8 mouse cellular contexts compared by ENCODE assay signal in the genomic region with DNA sequence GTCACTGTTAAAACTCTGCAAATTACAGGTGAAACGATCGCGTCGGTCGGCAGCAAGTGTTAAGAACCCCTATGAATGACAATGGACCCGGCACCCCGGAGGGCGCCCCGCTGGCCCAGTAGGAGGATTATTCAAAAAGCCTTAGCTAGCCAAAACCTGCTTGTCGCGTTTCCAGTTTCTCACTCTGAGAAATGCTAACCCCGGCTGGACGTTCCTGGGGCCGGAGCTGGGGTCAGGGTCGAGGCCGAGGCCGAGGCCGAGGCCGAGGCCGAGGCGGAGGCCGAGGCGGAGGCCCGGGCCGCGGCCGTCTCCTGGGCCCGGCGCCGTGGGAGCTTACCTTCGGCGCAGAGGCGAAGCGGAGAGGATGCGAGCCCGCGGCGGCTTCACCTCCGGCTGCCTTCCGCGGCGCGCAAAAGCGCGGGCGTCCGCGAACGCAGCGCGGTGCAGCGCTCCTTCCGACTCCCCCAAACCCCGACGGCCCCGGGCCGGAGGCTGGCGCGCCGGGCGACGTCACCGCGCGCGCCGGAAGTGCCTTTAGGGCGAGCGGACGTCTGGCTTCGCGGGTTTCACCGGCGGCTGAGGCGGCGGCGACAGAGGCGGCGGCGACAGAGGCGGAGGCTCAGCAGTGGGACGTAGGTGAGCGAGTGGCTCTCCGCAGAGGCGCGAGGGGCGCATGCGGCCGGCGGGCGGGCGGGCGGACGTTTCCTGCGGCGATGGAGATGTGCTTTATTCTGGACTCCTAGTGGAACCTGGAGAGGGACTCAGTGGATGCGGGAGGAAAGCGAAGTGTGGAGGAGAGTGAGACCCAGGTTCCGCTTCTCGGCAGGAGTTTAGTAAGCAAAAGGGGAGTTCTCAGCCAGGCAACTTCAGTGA. TPM values are rescaled to one million over a fixed set of nuclear protein-coding genes. Genes with fewer than 3 reads are reported as not detected.
DNase-seq lines count a peak whose midpoint lies in the region; ATAC-seq and TF ChIP-seq lines count a peak whose summit lies in the region.

A gene (minus strand): TSS at position 509 of the 873 bp plus-strand sequence.
A gene (plus strand): TSS at position 525 of the 873 bp plus-strand sequence.

- H3K4me3 ChIP-seq in forebrain, embryonic 11.5 days (ENCODE audit: low read depth, low read length): peak within 1 kb of the TSS; percentile 96
- H3K4me3 ChIP-seq in heart, postnatal 0 days (ENCODE audit: low read depth, low read length): peak within 1 kb of the TSS; percentile 92
- peak within 1 kb of the TSS; percentile 98 for H3K4me3 ChIP-seq in liver, embryonic 16.5 days (ENCODE audit: low read depth, low read length)
- H3K4me3 ChIP-seq in neural tube, embryonic 13.5 days: peak within 1 kb of the TSS; percentile 92
- H3K4me3 ChIP-seq in testis, adult 2 months (ENCODE audit: control insufficient read depth, low read depth, low read length): peak within 1 kb of the TSS; percentile 81

- no peaks in the 10 kb centered on the region for H3K27me3 ChIP-seq in forebrain, embryonic 11.5 days (ENCODE audit: control insufficient read depth, insufficient read depth, low read length)
- no peaks in the 10 kb centered on the region for H3K27me3 ChIP-seq in heart, postnatal 0 days (ENCODE audit: control insufficient read depth, insufficient read depth, low read length)
- H3K27me3 ChIP-seq in liver, embryonic 16.5 days (ENCODE audit: control insufficient read depth, insufficient read depth, low read depth, low read length): no peaks in the 10 kb centered on the region
- no peaks in the 10 kb centered on the region for H3K27me3 ChIP-seq in neural tube, embryonic 13.5 days
- H3K27me3 ChIP-seq in testis, adult 2 months (ENCODE audit: control insufficient read depth, insufficient read depth, low read length): no peaks in the 10 kb centered on the region

- TF ChIP-seq EP300 in heart, postnatal 0 days (IDR thresholded peaks at IDR 0.05; ENCODE audit: low read depth): no peak

- WGBS in forebrain, embryonic 11.5 days: under 1% methylated on average over 98 of the region's 100 CpGs
- under 1% methylated on average over 96 of the region's 100 CpGs for WGBS in heart, postnatal 0 days
- under 1% methylated on average over 100 of the region's 100 CpGs for WGBS in liver, embryonic 16.5 days (ENCODE audit: insufficient replicate concordance)
- under 1% methylated on average over 98 of the region's 100 CpGs for WGBS in neural tube, embryonic 13.5 days

- H3K4me1 ChIP-seq in forebrain, embryonic 11.5 days (replicated peaks; ENCODE audit: control insufficient read depth, insufficient read depth, low read length): peaks cover 11% of the 10 kb centered on the region; the same call in 1 of the 2 replicates
- peaks cover 15% of the 10 kb centered on the region for H3K4me1 ChIP-seq in heart, postnatal 0 days (ENCODE audit: control insufficient read depth, insufficient read depth)
- H3K4me1 ChIP-seq in liver, embryonic 16.5 days (ENCODE audit: control insufficient read depth, low read depth, low read length): peaks cover 24% of the 10 kb centered on the region
- peaks cover 43% of the 10 kb centered on the region for H3K4me1 ChIP-seq in neural tube, embryonic 13.5 days (replicated peaks)
- H3K4me1 ChIP-seq in testis, adult 2 months (ENCODE audit: control insufficient read depth, insufficient read depth, low read length): peaks cover 5% of the 10 kb centered on the region

- H3K9ac ChIP-seq in forebrain, embryonic 11.5 days (ENCODE audit: low read length): peak within 1 kb of the TSS; percentile 91
- peak within 1 kb of the TSS; percentile 92 for H3K9ac ChIP-seq in heart, postnatal 0 days (replicated peaks; ENCODE audit: low read depth, low read length)
- H3K9ac ChIP-seq in liver, embryonic 16.5 days (ENCODE audit: low read depth, low read length): peak within 1 kb of the TSS; percentile 94
- peak within 1 kb of the TSS; percentile 96 for H3K9ac ChIP-seq in neural tube, embryonic 13.5 days

- ATAC-seq in forebrain, embryonic 11.5 days (replicated peaks; ENCODE audit: low FRiP score): peak; percentile 92
- ATAC-seq in heart, postnatal 0 days (ENCODE audit: insufficient read depth, low read depth): peak; percentile 93
- ATAC-seq in liver, embryonic 16.5 days (ENCODE audit: low read depth): peak; percentile 95
- ATAC-seq in neural tube, embryonic 13.5 days (ENCODE audit: low read depth): peak; percentile 96

- peak; percentile 73; the same call in 1 of the 2 replicates for TF ChIP-seq POLR2A in testis, adult 2 months (IDR thresholded peaks at IDR 0.05; ENCODE audit: control insufficient read depth, low read depth, low read length)

- no peaks in the 10 kb centered on the region; the same call in 1 of the 2 replicates for H3K36me3 ChIP-seq in forebrain, embryonic 11.5 days (ENCODE audit: control insufficient read depth, insufficient read depth, low read length)
- peaks cover 22% of the 10 kb centered on the region; the same call in 1 of the 2 replicates for H3K36me3 ChIP-seq in heart, postnatal 0 days (replicated peaks; ENCODE audit: control insufficient read depth, insufficient read depth, low read length)
- H3K36me3 ChIP-seq in liver, embryonic 16.5 days (ENCODE audit: control insufficient read depth, insufficient read depth): peaks cover 5% of the 10 kb centered on the region; the same call in 1 of the 2 replicates
- peaks cover 19% of the 10 kb centered on the region for H3K36me3 ChIP-seq in neural tube, embryonic 13.5 days
- no peaks in the 10 kb centered on the region for H3K36me3 ChIP-seq in testis, adult 2 months (ENCODE audit: control insufficient read depth, insufficient read depth, low read length)

- peak; percentile 73 for DNase-seq in CD8-positive naive resting alpha-beta T cell, adult 2 months (ENCODE audit: low read depth in 2 of 2, low spot score in 2 of 2)
- DNase-seq in c-Kit-positive CD71-negative TER-119-negative erythroid progenitor cells, embryonic 14.5 days (ENCODE audit: low read depth): peak; percentile 79
- peak; percentile 92 for DNase-seq in forebrain, embryonic 11.5 days (ENCODE audit: low spot score)
- peak; percentile 78 for DNase-seq in heart, postnatal 0 days (ENCODE audit: low spot score)
- peak; percentile 86 to 91 for DNase-seq in kidney, postnatal 4 days

- H3K27ac ChIP-seq in forebrain, embryonic 11.5 days (ENCODE audit: low read depth, low read length): peak within 1 kb of the TSS; percentile 65
- H3K27ac ChIP-seq in heart, postnatal 0 days (ENCODE audit: low read depth): peak within 1 kb of the TSS; percentile 84
- peak within 1 kb of the TSS; percentile 92 for H3K27ac ChIP-seq in liver, embryonic 16.5 days (ENCODE audit: low read length)
- peak within 1 kb of the TSS; percentile 94 for H3K27ac ChIP-seq in neural tube, embryonic 13.5 days (replicated peaks)
- H3K27ac ChIP-seq in testis, adult 2 months (ENCODE audit: control insufficient read depth, insufficient read depth, low read depth, low read length): peak within 1 kb of the TSS; percentile 82

- TF ChIP-seq CTCF in heart, postnatal 0 days (IDR thresholded peaks at IDR 0.05; ENCODE audit: low read depth): no peak
- TF ChIP-seq CTCF in testis, adult 2 months (IDR thresholded peaks at IDR 0.05; ENCODE audit: control insufficient read depth, insufficient read depth, insufficient replicate concordance, low read depth, low read length): no peak

- H3K9me3 ChIP-seq in forebrain, embryonic 11.5 days (ENCODE audit: control insufficient read depth, low read length): no peaks in the 10 kb centered on the region
- no peaks in the 10 kb centered on the region for H3K9me3 ChIP-seq in heart, postnatal 0 days (replicated peaks; ENCODE audit: control insufficient read depth, low read length)
- H3K9me3 ChIP-seq in liver, embryonic 16.5 days (replicated peaks; ENCODE audit: control insufficient read depth, low read length): no peaks in the 10 kb centered on the region
- no peaks in the 10 kb centered on the region for H3K9me3 ChIP-seq in neural tube, embryonic 13.5 days

- peak within 1 kb of the TSS; percentile 67 for H3K4me2 ChIP-seq in forebrain, embryonic 11.5 days (ENCODE audit: low read depth, low read length, severe bottlenecking)
- peak within 1 kb of the TSS; percentile 96 for H3K4me2 ChIP-seq in heart, postnatal 0 days (ENCODE audit: low read depth, low read length)
- H3K4me2 ChIP-seq in liver, embryonic 16.5 days (ENCODE audit: low read depth, low read length): peak within 1 kb of the TSS; percentile 91
- peak within 1 kb of the TSS; percentile 72 for H3K4me2 ChIP-seq in neural tube, embryonic 13.5 days

RNA-seq across cellular contexts. Expression of the first gene that starts in this region (rescaled TPM):
- polyA plus RNA-seq in forebrain, embryonic 11.5 days (2014; fragmentation: Nextera tagmentation; extraction: Ambion mirVana): 154 and 167 TPM in 2 replicates
- total RNA-seq in heart, postnatal 0 days (2014; rRNA removed; ENCODE audit: low replicate concordance): 17.8 and 24.6 TPM in 2 replicates
- 133 and 136 TPM in 2 replicates for polyA plus RNA-seq in heart, postnatal 0 days (2015; fragmentation: Nextera tagmentation; extraction: Ambion mirVana)
- 53.0 and 62.8 TPM in 2 replicates for polyA plus RNA-seq in liver, embryonic 16.5 days (2015; fragmentation: Nextera tagmentation; extraction: Ambion mirVana)
- polyA plus RNA-seq in neural tube, embryonic 13.5 days (2015; fragmentation: Nextera tagmentation; extraction: Ambion mirVana): 190 and 192 TPM in 2 replicates
- 31.4 and 33.8 TPM in 2 replicates for polyA plus RNA-seq in testis, adult 2 months (2012; rRNA removed)

RNA-seq across cellular contexts. Expression of the second gene that starts in this region (rescaled TPM):
- 71.5 and 79.9 TPM in 2 replicates for polyA plus RNA-seq in forebrain, embryonic 11.5 days (2014; fragmentation: Nextera tagmentation; extraction: Ambion mirVana)
- total RNA-seq in heart, postnatal 0 days (2014; rRNA removed; ENCODE audit: low replicate concordance): 11.1 and 17.8 TPM in 2 replicates
- 21.3 and 22.6 TPM in 2 replicates for polyA plus RNA-seq in heart, postnatal 0 days (2015; fragmentation: Nextera tagmentation; extraction: Ambion mirVana)
- 14.2 and 14.5 TPM in 2 replicates for polyA plus RNA-seq in liver, embryonic 16.5 days (2015; fragmentation: Nextera tagmentation; extraction: Ambion mirVana)
- 46.8 and 48.9 TPM in 2 replicates for polyA plus RNA-seq in neural tube, embryonic 13.5 days (2015; fragmentation: Nextera tagmentation; extraction: Ambion mirVana)
- 26.2 and 33.7 TPM in 2 replicates for polyA plus RNA-seq in testis, adult 2 months (2012; rRNA removed)

Comparison
In these comparisons a context has a peak if more than half of its experiments do, and no peak if none do; other contexts are left out.
1. Peak in every context shown above with its lines: DNase-seq, ATAC-seq, H3K4me3 ChIP-seq and H3K27ac ChIP-seq.